Mouse (Mus musculus): Measurements from ENCODE around the gene Sox5. TPM values are rescaled to one million over a fixed set of nuclear protein-coding genes. Genes with fewer than 3 reads are reported as not detected.

Sox5 gene
- total RNA-seq, 2 experiments from 2014 or later: 3.3 to 4.9 TPM

- intact Hi-C loops (cut with DNase I): no loop called here
- DNase-seq: no peak
Observed at GRCm38 (mm10) chr6:144033191-144033590, 748.6 kb downstream of the Sox5 start.

- no peak for DNase-seq
- intact Hi-C loops (cut with DNase I): no loop called here
Observed at GRCm38 (mm10) chr6:144016929-144017328, 764.8 kb downstream of the Sox5 start.

- intact Hi-C loops (cut with DNase I): no loop called here
- no peak for DNase-seq
Observed at GRCm38 (mm10) chr6:144011880-144012524, 769.8 kb downstream of the Sox5 start.

- intact Hi-C loops (cut with DNase I): no loop called here
Observed at GRCm38 (mm10) chr6:144010995-144011394, 770.8 kb downstream of the Sox5 start.

GRCm38 (mm10) chr6:144010285-144010684 is 771.5 kb downstream of the Sox5 start:
- no peak for DNase-seq
- intact Hi-C loops (cut with DNase I): no loop called here

More at GRCm38 (mm10) chr6:144010995-144011394, 770.8 kb downstream of the Sox5 start:
- DNase-seq: no peak

- DNase-seq: no peak
- intact Hi-C loops (cut with DNase I): no loop called here
Observed at GRCm38 (mm10) chr6:144005132-144005531, 776.6 kb downstream of the Sox5 start.

GRCm38 (mm10) chr6:143998201-143998600 is 783.6 kb downstream of the Sox5 start:
- DNase-seq: no peak
- intact Hi-C loops (cut with DNase I): no loop called here

GRCm38 (mm10) chr6:143997616-143998015 is 784.2 kb downstream of the Sox5 start:
- DNase-seq: no peak
- intact Hi-C loops (cut with DNase I): no loop called here

- intact Hi-C loops (cut with DNase I): no loop called here
- DNase-seq: no peak
Observed at GRCm38 (mm10) chr6:143995046-143995445, 786.7 kb downstream of the Sox5 start.

GRCm38 (mm10) chr6:143987548-143987947 is 794.2 kb downstream of the Sox5 start:
- DNase-seq: no peak
- intact Hi-C loops (cut with DNase I): no loop called here

GRCm38 (mm10) chr6:143980131-143980530 is 801.6 kb downstream of the Sox5 start:
- no peak for DNase-seq
- intact Hi-C loops (cut with DNase I): no loop called here

- intact Hi-C loops (cut with DNase I): no loop called here
- DNase-seq: no peak
Observed at GRCm38 (mm10) chr6:143967724-143968400, 813.9 kb downstream of the Sox5 start.

- intact Hi-C loops (cut with DNase I): no loop called here
- no peak for DNase-seq
Observed at GRCm38 (mm10) chr6:143960487-143960886, 821.3 kb downstream of the Sox5 start.

- intact Hi-C loops (cut with DNase I): no loop called here
- DNase-seq: no peak
Observed at GRCm38 (mm10) chr6:143960081-143960480, 821.7 kb downstream of the Sox5 start.

GRCm38 (mm10) chr6:143958372-143958771 is 823.4 kb downstream of the Sox5 start:
- no peak for DNase-seq
- intact Hi-C loops (cut with DNase I): no loop called here

- intact Hi-C loops (cut with DNase I): no loop called here
- DNase-seq: no peak
Observed at GRCm38 (mm10) chr6:143957063-143957462, 824.7 kb downstream of the Sox5 start.

- intact Hi-C loops (cut with DNase I): no loop called here
- no peak for DNase-seq
Observed at GRCm38 (mm10) chr6:143948553-143949308, 833.0 kb downstream of the Sox5 start.

GRCm38 (mm10) chr6:143948071-143948470 is 833.7 kb downstream of the Sox5 start:
- intact Hi-C loops (cut with DNase I): no loop called here

GRCm38 (mm10) chr6:143943126-143943525 is 838.7 kb downstream of the Sox5 start:
- intact Hi-C loops (cut with DNase I): no loop called here

More at GRCm38 (mm10) chr6:143948071-143948470, 833.7 kb downstream of the Sox5 start:
- no peak for DNase-seq

GRCm38 (mm10) chr6:143941291-143941785 is 840.4 kb downstream of the Sox5 start:
- no peak for DNase-seq
- intact Hi-C loops (cut with DNase I): no loop called here

More at GRCm38 (mm10) chr6:143943126-143943525, 838.7 kb downstream of the Sox5 start:
- DNase-seq: no peak

GRCm38 (mm10) chr6:143923146-143923545 is 858.6 kb downstream of the Sox5 start:
- DNase-seq: no peak
- intact Hi-C loops (cut with DNase I): no loop called here
